Mouse (Mus musculus) C2C12 (cell line): Measurements from ENCODE around the gene Gphb5. TPM values are rescaled to one million over a fixed set of nuclear protein-coding genes. Genes with fewer than 3 reads are reported as not detected.

Experiments used
- H3K27me3 ChIP-seq: one replicate; pipeline ENCODE4 v1.6.1; 2011; ENCODE audit not compliant: control insufficient read depth, insufficient read depth, insufficient read length
- H3K36me3 ChIP-seq: one replicate; pipeline ENCODE4 v1.6.1; 2011; ENCODE audit not compliant: control insufficient read depth, insufficient read depth
- H3K4me3 ChIP-seq: one replicate; pipeline ENCODE4 v1.5.1; 2011; ENCODE audit warnings: mild to moderate bottlenecking, control low read depth; ENCODE audit not compliant: poor library complexity, insufficient read depth, severe bottlenecking
- H3K79me2 ChIP-seq: one replicate; pipeline ENCODE4 v1.6.1; 2011; ENCODE audit not compliant: control insufficient read depth, insufficient read depth
- H3K79me3 ChIP-seq: one replicate; pipeline ENCODE4 v1.6.1; 2011; ENCODE audit warnings: low read depth, control low read depth
- H3ac ChIP-seq: one replicate; pipeline ENCODE3; 2011; ENCODE audit warnings: low read depth; ENCODE audit not compliant: control insufficient read depth, insufficient read length
- CEBPB ChIP-seq: IDR thresholded peaks from one replicate; pipeline ENCODE4 v1.6.1; 2011; ENCODE audit warnings: low read depth, mild to moderate bottlenecking, control low read depth, moderate library complexity
- CTCF ChIP-seq: IDR thresholded peaks from one replicate; pipeline ENCODE4 v1.5.1; 2011; ENCODE audit not compliant: control insufficient read depth, insufficient read depth, insufficient read length
- FOSL1 ChIP-seq: IDR thresholded peaks from one replicate; pipeline ENCODE4 v1.8.0; 2011; ENCODE audit warnings: mild to moderate bottlenecking, low read length; ENCODE audit not compliant: poor library complexity, insufficient read depth, severe bottlenecking
- MAX ChIP-seq: IDR thresholded peaks from one replicate; pipeline ENCODE4 v1.6.1; 2011; ENCODE audit warnings: mild to moderate bottlenecking, control low read depth
- MYOD1 ChIP-seq: IDR thresholded peaks from one replicate; pipeline ENCODE4 v1.6.1; 2011; ENCODE audit warnings: low read depth; ENCODE audit not compliant: control insufficient read depth, insufficient read length
- MYOG ChIP-seq: IDR thresholded peaks from one replicate; pipeline ENCODE4 v1.6.1; 2011; ENCODE audit not compliant: control insufficient read depth, insufficient read length; ENCODE audit errors: extremely low read depth
- USF1 ChIP-seq: IDR thresholded peaks from one replicate; pipeline ENCODE4 v1.6.1; 2011; ENCODE audit warnings: low read depth, mild to moderate bottlenecking, control low read depth, moderate library complexity
- long read RNA-seq, 2 experiments: library from polyadenylated mRNA; unstranded; transcript quantifications; one replicate each; pipeline ENCODE4 v2.0.0; 2019 to 2020
- polyA plus RNA-seq: library from polyadenylated mRNA; unstranded; fragments of >200 nt; fragmentation: generic; extraction: Trizol; gene quantifications from one replicate; pipeline ENCODE4 v1.2.1, GENCODE M21; 2012; ENCODE audit warnings: missing spikeins

Gphb5 gene
- not detected for polyA plus RNA-seq
- long read RNA-seq, experiment 1, result 0 reads
- long read RNA-seq, experiment 2, result 0 reads

DNA sequence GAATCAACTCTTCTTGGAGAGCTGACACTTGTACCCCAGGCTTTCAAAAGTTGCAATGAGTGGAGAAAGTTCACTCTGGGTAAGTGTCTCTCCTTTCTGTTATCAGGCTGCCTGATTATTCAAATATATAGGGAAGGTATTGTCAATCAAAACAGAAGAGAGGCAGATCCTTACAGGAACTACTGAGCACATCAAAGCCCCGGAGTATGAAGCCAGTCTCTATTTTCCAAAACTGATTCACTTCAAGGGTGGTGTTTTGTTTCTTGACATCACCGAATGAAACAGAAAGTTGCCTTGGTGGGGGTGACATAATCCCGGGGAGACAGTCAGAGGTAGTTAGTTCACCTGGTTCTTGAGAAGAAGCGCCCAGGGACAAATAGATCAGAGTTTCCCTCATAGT, at the start of gene Gphb5:
Gene Gphb5 (minus strand): TSS at position 101 of the 400 bp plus-strand sequence.
- Histone ChIP-seq H3K4me3 (no peak within 1 kb of the TSS), H3K79me2 (no peaks in the 10 kb centered on the region), H3ac (no peak within 1 kb of the TSS), H3K79me3 (no peaks in the 10 kb centered on the region), H3K27me3 (no peaks in the 10 kb centered on the region), H3K36me3 (no peaks in the 10 kb centered on the region)
- TF ChIP-seq USF1 (no peak), MYOD1 (no peak), CEBPB (no peak), MYOG (no peak), MAX (no peak), FOSL1 (no peak), CTCF (no peak)

- no peaks in the 10 kb centered on the region for H3K27me3 ChIP-seq
- H3K79me3 ChIP-seq, result peaks cover 1% of the 10 kb centered on the region
- TF ChIP-seq MYOD1 (no peak), CTCF (no peak), MYOG (no peak), FOSL1 (no peak), CEBPB (no peak), MAX (no peak), USF1 (no peak)
- no peak overlapping the region for H3K4me3 ChIP-seq
- H3ac ChIP-seq, result no peak overlapping the region
- H3K36me3 ChIP-seq, result peaks cover 36% of the 10 kb centered on the region
- no peaks in the 10 kb centered on the region for H3K79me2 ChIP-seq
These were observed 49.6 kb upstream of the Gphb5 start for GRCm38 (mm10) chr12:75466206-75466605.

DNA sequence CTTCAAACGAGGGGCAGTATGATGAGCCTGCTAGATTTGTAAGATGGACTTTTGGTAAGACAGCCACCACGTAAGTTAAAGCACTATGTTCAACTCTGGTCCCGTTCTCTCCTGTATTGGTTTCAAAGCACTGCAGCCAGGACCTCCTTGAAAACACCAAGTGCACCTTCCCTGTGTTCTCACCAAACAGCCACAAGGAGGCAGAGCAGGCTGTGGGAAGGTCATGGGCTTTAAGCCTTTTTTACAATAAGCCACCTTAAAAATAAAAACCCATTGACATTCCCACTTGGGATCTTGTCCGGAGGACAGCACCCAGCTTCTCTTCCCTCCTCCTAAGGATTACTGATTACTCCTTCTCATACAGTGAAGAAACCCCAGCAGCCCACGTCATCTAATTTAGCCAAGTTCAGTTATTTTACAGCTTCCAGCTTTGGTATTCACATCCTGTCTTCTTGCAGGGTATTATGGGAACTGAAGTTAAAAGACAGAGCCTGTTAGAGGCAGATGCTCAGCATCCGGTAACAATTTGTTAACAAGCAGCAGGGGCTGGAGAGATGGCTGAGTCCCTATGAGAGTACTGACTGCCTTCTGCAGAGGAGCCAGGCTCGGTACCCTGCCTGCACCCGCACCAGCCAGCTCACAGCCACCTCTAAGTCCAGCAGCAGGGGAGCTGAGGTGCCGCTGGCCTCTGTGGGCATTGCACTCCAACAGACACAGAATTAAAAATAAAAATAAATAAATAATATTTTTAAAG, 47.6 kb upstream of the Gphb5 start:
- H3ac ChIP-seq, result no peak overlapping the region
- H3K27me3 ChIP-seq, result no peaks in the 10 kb centered on the region
- H3K4me3 ChIP-seq, result no peak overlapping the region
- no peaks in the 10 kb centered on the region for H3K79me2 ChIP-seq
- peaks cover 55% of the 10 kb centered on the region for H3K36me3 ChIP-seq
- TF ChIP-seq FOSL1 (no peak), MYOG (no peak), MAX (no peak), CEBPB (no peak), CTCF (peak; percentile 31), MYOD1 (no peak), USF1 (no peak)
- H3K79me3 ChIP-seq, result no peaks in the 10 kb centered on the region

DNA sequence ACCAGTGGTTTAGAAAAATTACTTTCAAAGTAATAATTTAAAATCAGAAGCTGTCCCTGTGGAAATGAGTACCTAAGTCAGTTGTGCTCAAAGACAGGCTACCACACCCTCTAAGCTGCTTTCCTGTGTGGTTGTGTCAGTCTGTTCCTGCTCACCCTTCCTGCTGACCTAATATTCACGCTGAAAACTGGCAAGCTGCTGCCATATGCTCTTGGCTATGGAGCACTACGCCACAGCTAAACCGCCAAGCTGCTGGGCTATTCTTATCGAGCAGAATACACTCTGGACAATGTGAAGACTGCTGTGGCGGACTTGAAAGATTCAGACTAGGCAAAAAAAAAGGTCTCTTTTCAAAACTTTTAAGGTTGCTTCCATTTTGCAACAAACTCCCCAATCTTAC, 44.0 kb upstream of the Gphb5 start:
- H3K36me3 ChIP-seq, result peaks cover 54% of the 10 kb centered on the region
- TF ChIP-seq FOSL1 (no peak), USF1 (no peak), CEBPB (no peak), MAX (no peak), MYOG (no peak)
- H3K79me3 ChIP-seq, result no peaks in the 10 kb centered on the region
- no peaks in the 10 kb centered on the region for H3K27me3 ChIP-seq
- H3ac ChIP-seq, result no peak overlapping the region
- H3K79me2 ChIP-seq, result no peaks in the 10 kb centered on the region
- H3K4me3 ChIP-seq, result no peak overlapping the region

- Histone ChIP-seq H3K79me2 (no peaks in the 10 kb centered on the region), H3K36me3 (peaks cover 57% of the 10 kb centered on the region), H3K4me3 (no peak overlapping the region), H3K79me3 (no peaks in the 10 kb centered on the region), H3ac (no peak overlapping the region), H3K27me3 (no peaks in the 10 kb centered on the region)
- no peak for TF ChIP-seq MAX
- TF ChIP-seq MYOD1, result no peak
- TF ChIP-seq CEBPB, result no peak
- no peak for TF ChIP-seq FOSL1
- TF ChIP-seq MYOG, result no peak
- no peak for TF ChIP-seq CTCF
- TF ChIP-seq USF1, result no peak
These were observed 43.1 kb upstream of the Gphb5 start for GRCm38 (mm10) chr12:75459656-75460055.

DNA sequence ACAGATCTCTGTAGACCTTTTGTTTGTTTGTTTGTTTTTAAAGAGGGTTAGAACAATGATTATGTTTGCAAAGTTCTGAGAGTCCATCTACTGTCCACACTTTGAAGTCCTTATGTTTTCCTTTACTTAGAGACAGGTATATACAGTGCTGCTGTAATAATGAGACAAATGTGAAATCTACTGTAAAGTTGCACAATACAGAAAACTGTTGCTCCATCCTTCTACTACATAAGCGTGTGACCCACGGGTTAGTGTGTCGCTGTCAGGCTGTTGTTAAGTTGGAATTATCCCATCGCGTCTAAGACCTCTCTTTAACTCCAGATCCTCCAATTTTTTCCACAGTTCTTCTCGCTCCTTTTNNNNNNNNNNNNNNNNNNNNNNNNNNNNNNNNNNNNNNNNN, 36.9 kb upstream of the Gphb5 start:
- Histone ChIP-seq H3K4me3 (no peak overlapping the region), H3K79me2 (no peaks in the 10 kb centered on the region), H3K27me3 (no peaks in the 10 kb centered on the region), H3K79me3 (no peaks in the 10 kb centered on the region), H3ac (no peak overlapping the region), H3K36me3 (peaks cover 25% of the 10 kb centered on the region)
- no peak for TF ChIP-seq MAX
- TF ChIP-seq MYOD1, result no peak
- no peak for TF ChIP-seq CEBPB
- no peak for TF ChIP-seq USF1
- TF ChIP-seq FOSL1, result no peak
- no peak for TF ChIP-seq CTCF
- no peak for TF ChIP-seq MYOG
